8 mouse cellular contexts compared by ENCODE assay signal in the genomic region with DNA sequence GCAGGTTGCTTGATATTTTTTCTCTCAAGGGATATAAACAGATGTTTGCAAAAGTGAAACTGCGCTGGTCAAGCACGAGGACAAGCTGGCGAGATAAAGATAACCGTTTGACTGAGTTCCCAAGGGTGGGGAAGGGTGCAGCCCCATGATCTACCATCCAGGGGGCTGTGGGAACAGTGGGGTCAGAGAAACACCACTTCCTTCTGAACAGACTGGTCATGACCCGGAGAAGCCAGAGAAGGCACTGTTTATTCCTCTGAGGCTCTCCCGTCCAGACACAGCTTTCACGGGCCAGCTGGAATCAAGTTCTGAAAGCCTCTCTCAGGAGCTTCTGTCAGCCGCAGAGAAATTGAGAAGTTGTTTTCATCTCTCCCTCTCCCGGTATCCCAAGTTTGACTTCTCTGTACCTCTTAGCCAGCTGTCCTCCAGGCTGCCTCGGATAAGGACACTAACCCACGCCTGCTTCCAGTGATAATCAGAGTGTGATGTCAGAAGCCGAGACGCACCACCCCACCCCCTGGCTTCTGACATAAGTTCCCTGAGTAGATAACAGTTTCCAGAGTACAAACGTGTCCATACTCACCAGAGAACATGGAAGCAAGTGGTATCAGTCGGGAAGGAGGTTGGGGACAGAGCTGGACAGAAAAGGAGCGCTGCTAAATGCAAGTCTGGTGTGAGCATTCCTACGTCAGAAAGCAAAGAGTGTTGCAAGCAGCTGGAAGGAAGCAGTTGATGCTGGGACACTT. TPM values are rescaled to one million over a fixed set of nuclear protein-coding genes. Genes with fewer than 3 reads are reported as not detected.
DNase-seq lines count a peak whose midpoint lies in the region; ATAC-seq and TF ChIP-seq lines count a peak whose summit lies in the region.

Gene Ccrl2 (minus strand): TSS at position 722 of the 746 bp plus-strand sequence.

- WGBS in hindbrain, postnatal 0 days: 63% methylated on average over 17 of the region's 17 CpGs
- 2% methylated on average over 17 of the region's 17 CpGs for WGBS in liver, embryonic 14.5 days (ENCODE audit: insufficient replicate concordance)

- no peaks in the 10 kb centered on the region for H3K9me3 ChIP-seq in hindbrain, postnatal 0 days (ENCODE audit: low read length)
- H3K9me3 ChIP-seq in liver, embryonic 14.5 days (ENCODE audit: control insufficient read depth, low read length): no peaks in the 10 kb centered on the region

- ATAC-seq in hindbrain, postnatal 0 days: no peak
- peak; percentile 97 for ATAC-seq in liver, embryonic 14.5 days (ENCODE audit: insufficient read depth)

- H3K9ac ChIP-seq in hindbrain, postnatal 0 days (replicated peaks; ENCODE audit: low read length): no peak within 1 kb of the TSS
- peak within 1 kb of the TSS; percentile 97 for H3K9ac ChIP-seq in liver, embryonic 14.5 days (replicated peaks)

- peak within 1 kb of the TSS; percentile 13 for H3K4me3 ChIP-seq in hindbrain, postnatal 0 days (ENCODE audit: low read length)
- H3K4me3 ChIP-seq in liver, embryonic 14.5 days (ENCODE audit: insufficient read depth in 1 of 2, low read depth in 2 of 2, low read length in 2 of 2): peak within 1 kb of the TSS; percentile 83 to 91

- H3K27ac ChIP-seq in hindbrain, postnatal 0 days: no peak within 1 kb of the TSS
- peak within 1 kb of the TSS; percentile 99 for H3K27ac ChIP-seq in liver, embryonic 14.5 days

- peak; percentile 96 for TF ChIP-seq EP300 in liver, embryonic 14.5 days (IDR thresholded peaks at IDR 0.05; ENCODE audit: low read depth)

- no peaks in the 10 kb centered on the region for H3K36me3 ChIP-seq in hindbrain, postnatal 0 days (ENCODE audit: insufficient read depth, low read length)
- H3K36me3 ChIP-seq in liver, embryonic 14.5 days (replicated peaks; ENCODE audit: control insufficient read depth, insufficient read depth, low read depth): peaks cover 13% of the 10 kb centered on the region

- H3K27me3 ChIP-seq in hindbrain, postnatal 0 days (ENCODE audit: insufficient read depth, low read length): no peaks in the 10 kb centered on the region
- H3K27me3 ChIP-seq in liver, embryonic 14.5 days (ENCODE audit: control insufficient read depth, insufficient read depth, low read length): no peaks in the 10 kb centered on the region

- peak within 1 kb of the TSS; percentile 43 for H3K4me2 ChIP-seq in hindbrain, postnatal 0 days (ENCODE audit: low read depth, low read length)
- peak within 1 kb of the TSS; percentile 88 for H3K4me2 ChIP-seq in liver, embryonic 14.5 days (ENCODE audit: low read depth)

- DNase-seq in adrenal gland, adult (ENCODE audit: inconsistent age in 2 of 2, low spot score in 1 of 2): peak; percentile 74 to 89
- no peak for DNase-seq in adrenal gland, postnatal 4 days (ENCODE audit: low spot score in 2 of 2)
- peak; percentile 93 for DNase-seq in c-Kit-negative CD71-positive TER-119-positive erythroid progenitor cells, embryonic 14.5 days (ENCODE audit: low read depth, low spot score)
- peak; percentile 28 for DNase-seq in gastrocnemius, postnatal 10 days
- no peak for DNase-seq in hindbrain, postnatal 0 days (ENCODE audit: low spot score)
- peak; percentile 93 to 97 (median 95) for DNase-seq in liver, embryonic 14.5 days (ENCODE audit: low read depth in 3 of 3, low spot score in 3 of 3)
- peak; percentile 57 for DNase-seq in naive thymus-derived CD4-positive, alpha-beta T cell, adult 2 months (ENCODE audit: low read depth)
- DNase-seq in thymus, postnatal 10 days (ENCODE audit: low spot score in 2 of 2): no peak

- TF ChIP-seq CTCF in hindbrain, postnatal 0 days (IDR thresholded peaks at IDR 0.05; ENCODE audit: low read depth): no peak
- TF ChIP-seq CTCF in liver, embryonic 14.5 days (IDR thresholded peaks at IDR 0.05; ENCODE audit: low read depth): no peak; the same call in 1 of the 2 replicates

- no peaks in the 10 kb centered on the region for H3K4me1 ChIP-seq in hindbrain, postnatal 0 days (ENCODE audit: insufficient read depth, low read length)
- peaks cover 25 to 41% of the 10 kb centered on the region in 2 experiments for H3K4me1 ChIP-seq in liver, embryonic 14.5 days (replicated peaks; ENCODE audit: control insufficient read depth in 2 of 2, insufficient read depth in 2 of 2, low read length in 1 of 2)

RNA-seq across cellular contexts. Expression of gene Ccrl2, which starts in this region (rescaled TPM):
- 1 to 10 TPM; 4.3 to 4.8 TPM for total RNA-seq in adrenal gland, postnatal 4 days (2021)
- total RNA-seq in gastrocnemius, postnatal 10 days (2021): 1 to 10 TPM; 4.7 to 4.8 TPM
- 0.25 and 1.5 TPM in 2 replicates for total RNA-seq in hindbrain, postnatal 0 days (2014; rRNA removed)
- 0.91 and 1.2 TPM in 2 replicates for polyA plus RNA-seq in hindbrain, postnatal 0 days (2015; fragmentation: Nextera tagmentation; extraction: Ambion mirVana)
- 7.2 and 8.8 TPM in 2 replicates for polyA plus RNA-seq in liver, embryonic 14.5 days (2012; rRNA removed)
- 14.3 and 16.6 TPM in 2 replicates for polyA plus RNA-seq in liver, embryonic 14.5 days (2014; fragmentation: Nextera tagmentation; extraction: Ambion mirVana)

Comparison
In these comparisons a context has a peak if more than half of its experiments do, and no peak if none do; other contexts are left out.
1. DNase-seq: peak in adrenal gland, adult (2 of 2), c-Kit-negative CD71-positive TER-119-positive erythroid progenitor cells, embryonic 14.5 days (single experiment), gastrocnemius, postnatal 10 days (single experiment), liver, embryonic 14.5 days (3 of 3) and naive thymus-derived CD4-positive, alpha-beta T cell, adult 2 months (single experiment); none in adrenal gland, postnatal 4 days (0 of 2), hindbrain, postnatal 0 days (single experiment) and thymus, postnatal 10 days (0 of 2).